Mouse (Mus musculus): ENCODE measurements around the gene Ankrd27. TPM values are rescaled to one million over a fixed set of nuclear protein-coding genes. Genes with fewer than 3 reads are reported as not detected.
A peak's percentile ranks its signal among the peaks of the same experiment; 100 is the strongest.

Gene Ankrd27
- polyA plus RNA-seq, 1 experiment from 2014 or later = 10.0 TPM

GRCm38 (mm10) chr7:35599492-35599891, 13.4 kb downstream of the Ankrd27 start:
- Histone ChIP-seq H3K4me3 (ENCODE audit: low read depth, low read length) (no peak overlapping the region), H3K27me3 (replicated peaks; ENCODE audit: control insufficient read depth, insufficient read depth, low read length) (no peaks in the 10 kb centered on the region), H3K9me3 (ENCODE audit: control insufficient read depth) (no peaks in the 10 kb centered on the region), H3K36me3 (ENCODE audit: control insufficient read depth, insufficient read depth) (peaks cover 35% of the 10 kb centered on the region), H3K9ac (ENCODE audit: low read depth, low read length) (no peak overlapping the region), H3K4me2 (replicated peaks; ENCODE audit: low read depth) (no peak overlapping the region), H3K27ac (ENCODE audit: low read depth, low read length) (no peak overlapping the region), H3K4me1 (replicated peaks; ENCODE audit: control insufficient read depth, insufficient read depth, low read length) (no peaks in the 10 kb centered on the region)
- TF ChIP-seq CTCF (IDR thresholded peaks at IDR 0.05; ENCODE audit: low read depth) = peak; percentile 16; the same call in 1 of the 2 replicates
- WGBS = 91% methylated on average over 9 of the region's 9 CpGs
- no peak for ATAC-seq

DNA sequence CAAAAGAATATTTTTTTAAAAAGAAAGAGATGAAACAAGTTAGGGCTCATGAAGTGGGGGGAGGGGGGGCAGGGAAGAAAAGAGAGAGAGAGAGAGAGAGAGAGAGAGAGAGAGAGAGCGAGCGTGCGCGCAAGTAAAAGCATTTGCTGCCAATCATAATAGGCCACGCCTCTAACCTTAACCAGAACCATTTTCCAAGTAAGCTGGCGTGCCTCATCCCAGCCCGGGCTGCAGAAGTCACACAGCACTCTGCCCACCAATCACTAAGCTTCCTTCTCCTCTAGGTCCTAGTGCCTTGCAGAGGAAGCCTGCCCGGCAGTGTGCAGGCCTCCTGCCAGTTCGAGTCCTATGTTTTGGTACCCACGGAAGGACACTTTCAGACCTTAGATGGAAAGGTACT, 14.0 kb downstream of the Ankrd27 start:
- no peak overlapping the region for H3K4me2 ChIP-seq (replicated peaks; ENCODE audit: low read depth)
- 92% methylated on average over 10 of the region's 10 CpGs for WGBS
- H3K4me1 ChIP-seq (replicated peaks; ENCODE audit: control insufficient read depth, insufficient read depth, low read length) = no peaks in the 10 kb centered on the region
- no peaks in the 10 kb centered on the region for H3K9me3 ChIP-seq (ENCODE audit: control insufficient read depth)
- no peak overlapping the region for H3K27ac ChIP-seq (ENCODE audit: low read depth, low read length)
- H3K4me3 ChIP-seq (ENCODE audit: low read depth, low read length) = no peak overlapping the region
- ATAC-seq = no peak
- H3K27me3 ChIP-seq (replicated peaks; ENCODE audit: control insufficient read depth, insufficient read depth, low read length) = no peaks in the 10 kb centered on the region
- peaks cover 35% of the 10 kb centered on the region for H3K36me3 ChIP-seq (ENCODE audit: control insufficient read depth, insufficient read depth)
- no peak overlapping the region for H3K9ac ChIP-seq (ENCODE audit: low read depth, low read length)
- TF ChIP-seq CTCF (IDR thresholded peaks at IDR 0.05; ENCODE audit: low read depth) = no peak

- 85% methylated on average over 6 of the region's 6 CpGs for WGBS
- Histone ChIP-seq H3K4me2 (replicated peaks; ENCODE audit: low read depth) (no peak overlapping the region), H3K9me3 (ENCODE audit: control insufficient read depth) (no peaks in the 10 kb centered on the region), H3K36me3 (ENCODE audit: control insufficient read depth, insufficient read depth) (peaks cover 26% of the 10 kb centered on the region), H3K4me1 (replicated peaks; ENCODE audit: control insufficient read depth, insufficient read depth, low read length) (no peaks in the 10 kb centered on the region), H3K27ac (ENCODE audit: low read depth, low read length) (no peak overlapping the region), H3K9ac (ENCODE audit: low read depth, low read length) (no peak overlapping the region), H3K27me3 (replicated peaks; ENCODE audit: control insufficient read depth, insufficient read depth, low read length) (no peaks in the 10 kb centered on the region), H3K4me3 (ENCODE audit: low read depth, low read length) (no peak overlapping the region)
- no peak for TF ChIP-seq CTCF (IDR thresholded peaks at IDR 0.05; ENCODE audit: low read depth)
- ATAC-seq = no peak
Measured at GRCm38 (mm10) chr7:35601106-35601505, 15.1 kb downstream of the Ankrd27 start.

DNA sequence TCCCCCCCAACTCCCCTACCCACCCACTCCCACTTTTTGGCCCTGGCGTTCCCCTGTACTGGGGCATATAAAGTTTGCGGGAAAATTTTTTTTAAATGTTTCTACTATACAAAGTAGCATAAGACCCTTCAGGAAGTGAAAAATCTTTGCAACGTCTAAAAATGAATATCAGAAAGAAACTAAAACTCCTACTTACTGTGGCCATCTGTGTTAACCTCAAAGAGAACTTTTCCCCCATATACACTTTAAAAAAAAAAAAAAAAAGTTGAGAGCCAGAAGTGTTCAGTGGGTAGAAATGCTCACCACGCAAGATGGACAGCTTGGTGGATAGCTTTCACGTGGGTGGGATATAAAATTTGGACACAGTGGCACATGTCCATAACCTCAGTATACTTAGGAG, 16.7 kb downstream of the Ankrd27 start:
- Histone ChIP-seq H3K9ac (ENCODE audit: low read depth, low read length) (no peak overlapping the region), H3K9me3 (ENCODE audit: control insufficient read depth) (no peaks in the 10 kb centered on the region), H3K4me3 (ENCODE audit: low read depth, low read length) (no peak overlapping the region), H3K27me3 (replicated peaks; ENCODE audit: control insufficient read depth, insufficient read depth, low read length) (no peaks in the 10 kb centered on the region), H3K36me3 (ENCODE audit: control insufficient read depth, insufficient read depth) (peaks cover 32% of the 10 kb centered on the region), H3K4me1 (replicated peaks; ENCODE audit: control insufficient read depth, insufficient read depth, low read length) (no peaks in the 10 kb centered on the region), H3K4me2 (replicated peaks; ENCODE audit: low read depth) (no peak overlapping the region), H3K27ac (ENCODE audit: low read depth, low read length) (no peak overlapping the region)
- 94% methylated on average over 5 of the region's 5 CpGs for WGBS
- TF ChIP-seq CTCF (IDR thresholded peaks at IDR 0.05; ENCODE audit: low read depth) = no peak
- ATAC-seq = no peak

GRCm38 (mm10) chr7:35606816-35607215, 20.8 kb downstream of the Ankrd27 start:
- H3K9ac ChIP-seq (ENCODE audit: low read depth, low read length) = no peak overlapping the region
- H3K4me3 ChIP-seq (ENCODE audit: low read depth, low read length) = no peak overlapping the region
- H3K36me3 ChIP-seq (ENCODE audit: control insufficient read depth, insufficient read depth) = peaks cover 58% of the 10 kb centered on the region
- no peak overlapping the region for H3K4me2 ChIP-seq (replicated peaks; ENCODE audit: low read depth)
- H3K27ac ChIP-seq (ENCODE audit: low read depth, low read length) = no peak overlapping the region
- no peaks in the 10 kb centered on the region for H3K9me3 ChIP-seq (ENCODE audit: control insufficient read depth)
- no peaks in the 10 kb centered on the region for H3K4me1 ChIP-seq (replicated peaks; ENCODE audit: control insufficient read depth, insufficient read depth, low read length)
- WGBS = 90% methylated on average over 10 of the region's 10 CpGs
- H3K27me3 ChIP-seq (replicated peaks; ENCODE audit: control insufficient read depth, insufficient read depth, low read length) = no peaks in the 10 kb centered on the region
- TF ChIP-seq CTCF (IDR thresholded peaks at IDR 0.05; ENCODE audit: low read depth) = no peak
- ATAC-seq = no peak

- H3K36me3 ChIP-seq (ENCODE audit: control insufficient read depth, insufficient read depth) = peaks cover 61% of the 10 kb centered on the region
- no peak for TF ChIP-seq CTCF (IDR thresholded peaks at IDR 0.05; ENCODE audit: low read depth)
Measured at GRCm38 (mm10) chr7:35609245-35609644, 23.2 kb downstream of the Ankrd27 start.

GRCm38 (mm10) chr7:35617513-35617912, 31.5 kb downstream of the Ankrd27 start:
- H3K9ac ChIP-seq (ENCODE audit: low read depth, low read length) = no peak overlapping the region
- H3K36me3 ChIP-seq (ENCODE audit: control insufficient read depth, insufficient read depth) = peaks cover 65% of the 10 kb centered on the region
- H3K27ac ChIP-seq (ENCODE audit: low read depth, low read length) = no peak overlapping the region
- WGBS = 83% methylated on average over 4 of the region's 4 CpGs
- H3K27me3 ChIP-seq (replicated peaks; ENCODE audit: control insufficient read depth, insufficient read depth, low read length) = no peaks in the 10 kb centered on the region
- H3K4me1 ChIP-seq (replicated peaks; ENCODE audit: control insufficient read depth, insufficient read depth, low read length) = no peaks in the 10 kb centered on the region
- H3K4me2 ChIP-seq (replicated peaks; ENCODE audit: low read depth) = no peak overlapping the region
- TF ChIP-seq CTCF (IDR thresholded peaks at IDR 0.05; ENCODE audit: low read depth) = no peak
- no peak overlapping the region for H3K4me3 ChIP-seq (ENCODE audit: low read depth, low read length)
- no peak for ATAC-seq
- H3K9me3 ChIP-seq (ENCODE audit: control insufficient read depth) = no peaks in the 10 kb centered on the region

More at GRCm38 (mm10) chr7:35609245-35609644, 23.2 kb downstream of the Ankrd27 start:
- no peaks in the 10 kb centered on the region for H3K27me3 ChIP-seq (replicated peaks; ENCODE audit: control insufficient read depth, insufficient read depth, low read length)
- 94% methylated on average over 10 of the region's 10 CpGs for WGBS
- no peak overlapping the region for H3K9ac ChIP-seq (ENCODE audit: low read depth, low read length)
- ATAC-seq = no peak
- no peaks in the 10 kb centered on the region for H3K9me3 ChIP-seq (ENCODE audit: control insufficient read depth)
- H3K27ac ChIP-seq (ENCODE audit: low read depth, low read length) = no peak overlapping the region
- no peak overlapping the region for H3K4me2 ChIP-seq (replicated peaks; ENCODE audit: low read depth)
- H3K4me1 ChIP-seq (replicated peaks; ENCODE audit: control insufficient read depth, insufficient read depth, low read length) = no peaks in the 10 kb centered on the region
- H3K4me3 ChIP-seq (ENCODE audit: low read depth, low read length) = no peak overlapping the region
